Mouse (Mus musculus) frontal cortex, postnatal 36 days (tissue): ENCODE results near the gene Ifi27l2a.
"Not testable (repeated sequence)": the region's sequence is repeated elsewhere in the genome, so short reads cannot be mapped to it uniquely, and the experiment has no call there.

Experiments
- DNase-seq, 2 experiments: peaks; one replicate each; pipeline ENCODE4 v3.0.0; 2022; ENCODE audit warnings: low spot score in 2 of 2

Ifi27l2a gene

DNA sequence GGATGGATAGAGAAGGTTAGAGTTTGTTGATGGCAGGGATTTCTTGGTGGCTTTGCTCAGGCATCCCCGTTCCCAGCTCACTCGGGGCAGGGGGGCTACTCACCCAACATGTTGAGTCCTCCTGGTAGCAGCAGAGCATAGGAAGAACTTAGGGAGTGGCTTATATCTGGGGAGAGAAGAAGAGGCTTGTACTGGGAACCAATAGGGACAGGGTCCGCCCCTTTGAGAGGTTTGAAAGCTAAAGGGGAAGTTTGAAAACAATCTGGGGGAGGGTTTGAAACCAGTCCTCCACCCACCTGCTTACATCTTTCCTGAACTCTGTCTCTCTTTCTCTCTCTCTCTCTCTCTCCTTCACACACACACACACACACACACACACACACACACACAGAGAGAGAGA is at the start of gene Ifi27l2a:
TSS of gene Ifi27l2a (minus strand) at position 157 of the 400 bp plus-strand sequence.
- DNase-seq, result no peak

DNA sequence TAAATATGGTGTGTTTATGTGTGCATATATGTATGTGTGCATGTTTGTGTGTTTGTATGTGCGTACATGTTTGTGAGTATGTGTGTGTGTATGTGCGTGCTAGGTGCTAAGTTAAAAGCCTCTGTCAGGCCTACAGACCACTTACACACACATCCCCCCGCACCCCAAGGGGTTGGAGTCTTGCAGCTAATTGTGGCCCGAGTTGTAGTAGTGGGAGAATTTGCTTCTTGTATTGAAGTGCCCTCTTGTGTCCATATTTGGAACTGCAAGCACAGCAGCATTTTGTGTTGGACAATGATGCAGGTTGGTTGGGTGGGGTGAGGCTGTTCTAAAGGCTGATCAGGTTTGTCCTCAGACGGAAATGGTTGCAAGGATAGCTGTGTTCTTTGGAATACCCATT is 49.3 kb upstream of the Ifi27l2a start:
- DNase-seq, result peak; percentile 70 to 74

DNA sequence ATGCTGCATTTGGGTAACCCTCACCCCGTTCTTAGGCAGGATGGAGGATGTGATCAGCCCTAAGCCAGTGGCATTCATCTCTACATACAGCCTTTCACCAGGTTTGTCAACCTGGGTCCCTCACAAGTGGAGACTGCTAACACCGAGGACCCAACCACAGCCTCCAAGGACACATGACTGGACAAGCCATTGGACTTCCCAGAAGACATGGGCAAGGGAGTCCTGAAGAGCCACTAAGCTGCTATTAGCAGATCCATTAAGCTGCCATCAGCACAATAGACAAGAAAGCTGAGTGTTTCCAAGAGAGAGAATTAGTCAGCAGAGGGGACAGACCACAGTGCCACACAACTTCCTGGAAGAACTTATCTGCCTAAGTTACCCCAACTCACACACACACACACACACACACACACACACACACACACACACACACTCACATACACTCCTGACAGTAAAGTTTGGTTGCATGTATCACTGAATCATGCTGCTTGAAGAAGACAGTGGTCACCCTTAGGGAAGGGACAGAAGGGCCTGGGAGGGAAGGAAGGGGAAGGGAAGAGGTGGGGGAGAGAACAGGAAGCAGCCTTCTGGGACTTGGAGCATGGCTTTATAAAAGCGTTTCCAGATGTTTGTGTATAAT is 47.7 kb upstream of the Ifi27l2a start:
- no peak for DNase-seq

DNA sequence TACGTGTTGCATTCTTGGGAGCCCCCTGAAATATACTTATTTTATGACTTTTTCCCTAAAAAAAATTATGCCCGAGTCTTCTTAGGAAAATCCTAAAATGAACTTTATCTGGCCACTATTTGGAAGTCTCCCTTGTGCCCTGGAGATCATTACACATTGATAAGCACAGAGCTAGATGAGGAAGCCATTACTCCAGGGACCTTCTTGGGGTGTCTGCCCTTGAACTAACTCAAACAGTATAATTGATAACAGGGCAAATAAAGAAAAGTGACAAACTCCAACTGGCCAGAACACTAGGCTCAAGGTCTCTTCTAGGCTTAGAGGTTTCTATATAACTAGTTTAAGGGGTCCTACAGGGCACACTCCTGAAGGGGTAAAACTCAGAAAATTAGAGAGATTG is 44.3 kb upstream of the Ifi27l2a start:
- DNase-seq, result no peak

DNA sequence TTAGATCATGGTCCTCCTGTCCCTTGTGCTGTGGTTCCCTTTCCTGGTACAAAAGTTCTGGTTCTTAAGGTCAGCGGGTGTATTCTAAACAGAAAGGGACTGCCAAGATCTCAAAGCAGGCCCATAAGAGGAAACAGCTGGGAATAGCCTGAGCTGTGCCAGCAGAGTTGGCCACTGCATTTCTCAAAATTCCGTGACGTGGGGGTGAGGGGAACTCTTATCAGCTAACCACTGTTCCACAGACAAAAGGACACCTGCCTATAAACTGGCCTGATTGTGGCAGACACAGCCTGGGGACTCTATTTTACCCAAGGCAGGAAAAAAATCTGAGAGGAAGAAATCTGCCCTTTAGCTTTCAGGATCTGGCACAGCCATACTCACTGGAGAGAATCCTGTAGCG is 43.8 kb upstream of the Ifi27l2a start:
- no peak for DNase-seq

DNA sequence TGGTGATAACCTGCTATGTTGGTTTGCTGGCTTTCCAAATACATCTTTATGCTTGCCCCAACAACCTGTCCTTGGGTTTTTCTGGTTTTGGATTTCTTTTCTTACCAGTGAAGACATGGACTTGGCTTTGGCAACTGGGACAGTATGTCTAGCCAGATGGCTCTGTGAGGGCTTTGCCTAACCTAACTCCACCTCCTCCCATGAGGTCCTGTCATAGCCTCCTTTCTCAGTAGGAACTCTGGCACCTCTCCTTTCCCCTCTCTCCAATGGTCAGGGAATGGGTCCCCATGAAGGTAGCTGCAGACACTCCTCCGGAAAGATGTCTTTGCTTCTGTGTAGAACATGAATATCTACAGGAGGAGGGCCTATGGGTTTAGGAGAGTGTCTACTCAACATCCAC is 43.2 kb upstream of the Ifi27l2a start:
- DNase-seq, result no peak

DNA sequence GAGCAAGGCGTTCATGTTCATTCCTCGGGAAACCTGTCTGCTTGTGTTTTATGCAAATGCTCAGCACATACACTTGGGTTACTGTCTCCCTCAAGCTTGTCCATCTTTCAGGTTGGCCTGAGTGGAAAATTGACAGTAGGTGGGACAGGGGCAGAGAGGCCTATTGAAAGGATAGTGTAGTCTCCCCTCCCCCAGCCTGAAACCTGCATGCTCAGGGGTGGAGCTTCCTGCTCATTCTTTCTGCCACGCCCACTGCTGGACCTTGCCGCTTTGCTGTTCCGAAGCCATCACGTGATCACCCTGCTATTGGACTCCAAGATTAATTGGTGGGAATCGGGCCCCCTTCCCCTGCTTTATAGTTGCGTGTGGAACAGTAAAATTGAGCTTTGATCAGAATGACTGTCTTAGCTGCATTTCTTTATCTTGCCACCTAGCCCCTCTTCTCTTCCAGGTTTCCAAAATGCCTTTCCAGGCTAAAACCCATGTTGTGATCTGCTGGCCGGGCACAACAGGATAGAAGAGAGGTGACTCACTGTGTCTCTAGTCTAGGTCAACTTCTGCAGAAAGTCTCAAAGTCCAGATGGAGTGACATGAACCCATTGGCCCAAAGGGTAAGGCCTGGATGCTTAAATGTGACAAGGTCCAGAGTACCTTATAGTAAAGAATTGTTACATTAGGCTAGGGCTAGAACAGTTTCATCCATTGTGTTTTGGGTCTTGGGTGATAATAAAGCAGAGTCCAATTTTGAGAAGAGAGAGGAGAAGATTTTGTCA is 40.9 kb upstream of the Ifi27l2a start:
- DNase-seq, result not testable (repeated sequence)

DNA sequence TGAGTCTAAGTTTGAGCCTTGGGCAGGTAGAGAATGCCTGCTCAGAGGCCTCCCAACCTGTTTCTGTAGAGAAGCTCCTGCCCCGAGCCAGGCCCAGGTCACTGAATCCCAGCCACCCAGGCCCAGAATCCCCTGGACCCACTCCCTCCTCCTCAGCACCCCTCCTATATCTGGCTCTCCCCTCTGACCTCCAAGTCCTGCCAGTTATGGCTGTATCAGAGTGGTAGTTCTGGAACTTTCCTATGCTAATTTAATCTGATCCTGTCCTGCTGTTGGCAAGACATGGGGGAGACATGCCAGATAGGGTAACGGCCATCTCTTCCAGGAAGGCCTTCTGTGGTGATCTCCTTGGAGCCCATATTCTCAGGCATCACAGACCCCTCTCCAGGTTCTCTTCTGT is 39.3 kb upstream of the Ifi27l2a start:
- DNase-seq, result no peak

DNA sequence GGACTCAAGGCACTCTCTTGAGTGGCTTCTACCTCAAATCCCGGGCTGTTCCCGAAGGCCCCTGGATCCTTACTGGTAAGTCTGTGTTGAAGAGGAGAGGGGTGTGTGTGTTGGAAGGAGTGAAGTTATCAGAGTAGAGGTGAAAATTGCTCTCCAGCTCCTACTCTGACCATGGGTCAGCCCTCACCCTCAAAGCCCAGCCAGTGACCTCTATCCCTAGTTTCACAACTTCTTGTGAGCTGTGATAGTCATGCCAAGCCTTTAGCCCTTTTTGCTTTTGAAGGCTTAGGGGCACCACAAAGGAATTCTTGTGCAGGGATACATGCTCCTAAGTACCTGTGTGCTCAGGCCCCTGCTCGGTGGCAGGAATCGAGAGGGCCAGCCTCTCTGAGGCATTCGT is 38.2 kb upstream of the Ifi27l2a start:
- DNase-seq, result no peak

DNA sequence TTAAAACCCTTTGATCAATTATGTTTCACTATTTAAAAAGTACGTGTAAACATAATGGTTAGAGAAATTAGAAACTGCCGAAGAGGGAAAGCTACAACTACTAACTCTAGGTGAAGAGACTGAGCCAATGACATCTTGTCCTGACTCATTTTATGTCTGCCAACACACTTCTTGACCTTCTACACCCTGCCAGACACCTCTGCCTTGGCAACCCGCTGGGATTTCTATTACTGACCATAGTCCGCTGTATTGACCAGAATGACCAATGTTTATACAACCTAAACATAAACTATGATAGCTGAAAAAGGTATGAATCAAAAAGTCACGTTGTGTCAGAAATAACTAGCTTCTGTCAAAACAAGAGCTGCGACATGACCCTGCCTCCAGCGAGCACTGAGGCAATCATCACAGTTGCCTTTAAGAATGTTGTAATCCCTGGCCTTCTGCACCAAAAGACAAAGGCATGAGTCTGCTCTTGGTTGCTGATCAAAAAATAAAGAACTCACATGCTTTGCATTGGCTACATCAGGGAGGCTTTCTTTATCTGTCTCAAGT is 34.1 kb upstream of the Ifi27l2a start:
- DNase-seq, result no peak

DNA sequence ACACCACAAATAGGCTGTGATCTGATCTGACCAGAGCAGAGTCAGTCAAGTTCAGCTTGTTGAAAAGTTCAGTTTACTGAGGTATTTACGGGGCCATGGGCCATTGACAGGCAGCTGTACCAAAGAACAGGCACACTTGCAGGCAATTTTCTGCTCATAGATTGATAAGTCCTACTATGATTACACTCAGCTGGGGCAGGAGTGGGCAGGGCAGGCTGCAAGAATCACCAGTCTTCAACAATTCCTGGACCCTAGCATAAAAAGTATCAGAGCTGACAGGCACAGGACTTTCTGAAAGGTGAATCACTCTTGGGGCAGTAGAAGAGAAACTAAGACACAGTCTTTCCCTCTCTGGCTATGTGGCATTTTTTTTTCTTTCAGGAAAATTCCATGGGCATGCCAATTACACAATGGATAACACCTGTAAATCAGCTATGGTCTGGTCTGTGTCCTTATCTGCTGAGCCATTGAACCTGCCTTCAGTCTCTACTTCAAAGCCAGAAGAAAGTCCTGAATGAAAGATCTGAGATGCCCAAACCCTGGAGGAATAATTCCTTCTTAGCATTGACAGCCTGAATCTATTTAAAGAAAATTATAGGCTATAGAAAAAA is 33.4 kb upstream of the Ifi27l2a start:
- DNase-seq, result no peak

DNA sequence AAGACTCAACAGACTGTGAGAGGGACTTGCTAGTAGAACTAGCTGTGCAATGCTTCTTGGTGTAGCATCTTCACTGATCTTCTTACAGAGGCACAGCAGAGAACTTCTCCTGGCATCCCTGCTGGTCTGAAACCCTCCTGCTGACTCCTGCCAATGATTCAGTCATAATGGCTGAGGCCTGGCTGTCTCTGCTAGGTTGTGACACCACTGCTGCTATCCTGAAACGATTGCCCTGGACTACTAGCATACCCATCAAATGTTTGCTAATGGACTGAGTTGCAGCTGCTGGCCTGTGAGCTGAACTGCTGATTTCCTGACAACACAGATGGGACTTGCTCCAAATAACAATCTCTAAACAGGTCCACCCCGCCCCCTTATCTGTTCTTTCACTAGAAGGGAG is 31.0 kb upstream of the Ifi27l2a start:
- DNase-seq, result no peak

DNA sequence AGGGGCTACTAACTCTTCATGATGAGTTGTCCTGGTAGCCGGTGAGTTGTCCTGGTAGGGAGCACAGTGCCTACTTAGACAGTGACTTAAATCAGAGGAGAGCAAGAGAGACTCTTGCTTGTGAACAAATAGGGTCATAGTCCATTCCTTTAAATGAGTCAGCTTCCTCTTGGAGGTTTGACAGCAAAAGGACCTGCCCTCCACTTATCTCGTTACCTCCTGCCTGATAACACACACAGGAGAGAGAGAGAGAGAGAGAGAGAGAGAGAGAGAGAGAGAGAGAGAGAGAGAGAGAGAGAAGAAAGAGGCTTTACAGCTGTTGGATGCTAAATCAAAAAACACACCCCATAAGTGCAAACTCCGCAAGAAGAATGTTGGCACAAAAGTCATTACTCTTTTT is 13.7 kb upstream of the Ifi27l2a start, which contains the start of gene Ifi27l2b:
TSS of gene Ifi27l2b (minus strand) at position 84 of the 400 bp plus-strand sequence.
- no peak for DNase-seq

DNA sequence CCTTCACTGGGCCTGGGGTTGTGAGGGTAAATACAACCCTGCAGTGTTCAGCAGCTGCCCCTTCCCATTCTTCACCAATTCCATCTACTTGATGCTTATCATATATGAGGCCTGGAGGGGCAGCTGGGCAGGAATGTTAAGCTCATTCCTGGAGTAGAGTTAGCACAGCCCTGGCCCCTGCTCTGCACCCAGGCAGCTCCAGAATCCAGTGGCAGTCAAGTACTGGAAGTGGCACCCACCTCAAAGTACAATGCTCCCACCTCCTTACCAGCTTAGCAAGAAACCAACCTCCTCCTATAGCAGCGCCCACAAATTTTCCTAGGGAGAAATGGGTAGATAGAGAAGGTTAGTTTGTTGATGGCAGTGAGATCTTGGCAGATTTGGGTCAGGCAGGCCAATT is 13.2 kb upstream of the Ifi27l2a start:
- DNase-seq, result not testable (repeated sequence)

DNA sequence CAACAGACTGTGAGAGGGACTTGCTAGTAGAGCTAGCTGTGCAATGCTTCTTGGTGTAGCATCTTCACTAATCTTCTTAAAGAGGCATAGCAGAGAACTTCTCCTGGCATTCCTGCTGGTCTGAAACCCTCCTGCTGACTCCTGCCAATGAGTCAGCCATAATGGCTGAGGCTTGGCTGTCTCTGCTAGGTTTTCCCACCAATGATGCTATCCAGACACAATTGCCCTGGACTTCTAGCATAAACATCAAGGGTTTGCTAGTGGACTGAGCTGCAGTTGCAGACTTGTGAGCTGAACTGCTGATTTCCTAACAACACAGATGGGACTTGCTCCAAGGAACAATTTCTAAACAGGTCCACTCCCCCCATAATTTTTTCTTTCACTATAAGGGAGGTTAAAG is 9.9 kb upstream of the Ifi27l2a start:
- DNase-seq, result no peak

DNA sequence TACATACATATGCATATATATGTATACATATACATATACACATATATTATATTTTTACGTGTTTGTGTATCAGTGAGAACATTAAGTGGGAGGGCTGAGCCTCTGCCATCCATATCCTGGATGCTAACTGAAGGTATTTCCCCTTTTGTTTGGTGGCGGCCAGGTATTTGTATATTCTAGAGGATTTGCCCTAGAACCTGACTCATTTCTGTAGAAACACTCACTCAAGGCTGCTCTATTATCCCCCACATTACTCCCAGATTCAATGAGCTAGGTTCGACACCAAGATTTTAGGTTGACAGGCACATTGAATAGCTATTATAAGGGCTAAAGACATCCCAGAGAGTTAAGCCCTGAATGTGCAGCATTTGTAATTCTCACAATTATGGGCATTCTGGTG is 1.6 kb upstream of the Ifi27l2a start:
- no peak for DNase-seq

DNA sequence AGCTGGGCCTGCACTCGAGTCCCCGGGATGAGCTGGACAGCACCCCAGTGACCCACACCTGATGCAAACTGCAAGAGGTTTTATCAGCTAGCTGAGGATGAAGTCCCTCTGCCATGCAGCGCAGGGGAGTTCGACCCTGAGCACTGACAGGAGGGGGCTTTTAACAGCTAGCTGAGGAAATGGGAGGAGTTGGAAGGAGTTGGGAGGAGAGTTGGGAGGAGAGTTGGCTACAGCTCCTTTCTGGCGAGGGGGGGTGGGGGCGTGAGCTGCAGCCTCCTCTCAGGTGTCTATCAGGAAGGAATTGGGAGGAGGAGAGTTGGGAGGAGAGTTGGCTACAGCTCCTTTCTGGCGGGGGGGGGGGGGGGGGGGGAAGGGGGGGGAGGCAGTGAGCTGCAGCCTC is 781 bp upstream of the Ifi27l2a start:
- DNase-seq, result not testable (repeated sequence)

DNA sequence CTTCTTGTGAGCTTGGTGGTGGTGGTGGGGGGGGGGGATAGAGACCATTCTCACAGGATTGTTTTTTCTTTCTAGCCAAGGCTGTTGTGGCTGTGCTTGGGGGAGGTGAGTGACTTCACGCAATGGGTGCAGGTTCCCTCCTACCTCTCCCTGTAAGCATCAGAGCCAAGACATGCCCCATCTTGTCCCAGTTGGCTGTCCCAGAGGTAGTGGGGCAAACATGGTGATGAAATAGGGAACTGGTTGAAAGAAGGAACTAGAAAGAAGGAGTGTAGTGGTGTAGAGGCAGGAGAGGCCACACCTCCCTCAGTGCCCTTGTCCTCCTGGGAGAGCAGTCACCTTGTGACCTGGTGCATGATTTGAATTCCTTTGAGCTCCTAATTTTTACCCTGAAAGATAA is 5.9 kb downstream of the Ifi27l2a start:
- DNase-seq, result no peak

DNA sequence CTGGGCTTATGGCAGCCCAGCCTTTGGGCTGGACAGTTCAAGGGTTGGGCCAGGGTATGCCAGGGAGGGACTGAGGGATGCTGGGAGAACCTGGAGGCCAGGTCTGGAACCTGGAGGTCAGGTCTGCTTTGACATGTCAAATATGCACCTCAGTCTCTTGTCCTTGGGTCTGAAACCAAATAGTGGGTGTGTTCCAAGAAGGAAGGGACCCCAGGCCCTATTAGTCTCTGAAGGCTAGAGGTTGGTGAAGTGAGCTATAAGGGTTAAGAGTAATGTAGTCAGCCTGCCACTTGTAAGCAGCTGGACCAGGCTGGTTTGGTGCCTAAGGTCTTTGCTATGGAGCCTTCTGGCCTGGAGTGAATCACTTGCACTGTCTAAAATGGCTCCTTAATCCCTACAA is 8.6 kb downstream of the Ifi27l2a start:
- no peak for DNase-seq

DNA sequence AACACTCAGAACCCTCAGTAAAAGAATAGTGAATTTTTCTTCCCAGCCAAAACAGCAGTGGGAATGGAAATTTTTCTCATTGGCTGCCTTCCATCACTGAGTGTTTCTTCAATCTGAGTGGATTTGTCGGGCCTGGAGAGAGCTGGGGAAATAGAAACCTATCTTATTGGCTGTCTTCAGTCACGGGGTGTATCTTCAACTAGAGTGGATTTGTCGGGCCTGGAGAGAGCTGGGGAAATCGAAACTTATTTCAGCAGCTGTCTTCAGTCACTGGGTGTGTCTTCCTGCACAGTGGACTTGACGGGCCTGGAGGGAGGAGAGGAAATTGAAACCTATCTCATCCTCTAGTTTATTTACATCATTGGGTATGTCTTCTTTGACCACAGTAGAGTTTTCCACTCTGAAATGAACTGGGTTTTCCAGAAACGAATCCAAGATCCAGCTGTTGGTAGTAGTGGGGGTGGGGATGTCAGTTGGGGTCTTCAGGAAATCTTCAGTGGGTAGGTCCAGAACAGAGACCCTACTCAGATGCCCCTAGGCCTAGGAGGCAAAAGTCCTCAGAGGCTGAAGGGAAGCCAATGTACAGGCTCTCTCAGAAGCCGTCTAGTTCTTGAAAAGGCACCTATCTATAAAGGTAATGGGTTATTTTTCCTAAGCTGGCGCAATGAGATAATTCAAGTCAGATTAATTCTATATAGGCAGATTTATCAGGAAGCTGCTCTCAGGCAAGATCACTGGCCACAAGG is 9.3 kb downstream of the Ifi27l2a start, which contains the start of gene Ifi27:
TSS of gene Ifi27 (plus strand) at position 226 of the 746 bp plus-strand sequence.
- DNase-seq, result peak; percentile 37 to 68

DNA sequence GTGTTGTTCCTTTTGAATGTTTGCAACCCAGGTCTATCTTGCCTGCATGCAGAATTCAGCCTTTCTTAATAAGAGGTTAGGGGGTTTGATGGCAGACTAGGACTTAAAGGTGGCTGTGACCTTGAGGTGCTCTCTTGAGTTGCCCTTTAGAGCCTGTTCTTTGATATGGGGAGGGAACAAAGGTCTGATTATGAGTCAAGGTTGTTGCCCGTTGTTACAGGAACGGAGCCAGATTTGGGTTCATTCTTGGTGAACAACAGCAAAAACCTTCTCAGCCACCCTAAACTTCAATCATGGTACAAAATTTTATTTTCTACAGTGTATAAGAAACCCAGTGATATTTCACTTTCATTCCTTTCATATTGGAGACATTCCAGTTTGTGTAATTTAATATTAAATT is 10.1 kb downstream of the Ifi27l2a start:
- DNase-seq, result no peak

DNA sequence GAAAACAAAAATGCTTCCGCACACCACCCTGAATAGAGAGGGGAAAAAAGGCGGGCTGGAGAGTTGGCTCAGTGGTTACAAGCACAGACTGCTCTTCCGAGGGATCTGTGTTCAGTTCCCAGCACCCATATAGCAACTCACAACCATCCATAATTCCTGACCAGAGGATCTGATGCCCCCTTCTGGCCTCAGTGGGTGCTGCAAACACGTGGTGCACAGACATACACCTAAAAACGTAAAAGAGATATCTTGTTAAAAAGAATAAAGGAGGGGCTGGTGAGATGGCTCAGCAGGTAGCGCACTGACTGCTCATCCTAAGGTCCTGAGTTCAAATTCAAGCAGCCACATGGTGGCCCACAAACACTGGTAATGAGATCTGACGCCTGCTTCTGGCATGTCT is 16.8 kb downstream of the Ifi27l2a start:
- no peak for DNase-seq
